In genomic region chr7:108966742-108967362, GRCm38 (mm10) we compare ENCODE assay signal across 9 mouse cellular contexts. TPM values are rescaled to one million over a fixed set of nuclear protein-coding genes. Genes with fewer than 3 reads are reported as not detected.
DNase-seq lines count a peak whose midpoint lies in the region; ATAC-seq and TF ChIP-seq lines count a peak whose summit lies in the region.
"Had no signal": no experiment of that assay in that cellular context is flagged by ENCODE, and none has a peak within 500 bp of the region (broad histone marks: within the 10 kb centered on the region; RNA-seq: fewer than 3 reads in every experiment).

No protein-coding gene starts in this region.

- H3K36me3 ChIP-seq in spleen, adult 2 months (ENCODE audit: control insufficient read depth, insufficient read depth, low read length): no peaks in the 10 kb centered on the region
- no peaks in the 10 kb centered on the region for H3K36me3 ChIP-seq in forebrain, postnatal 0 days (ENCODE audit: insufficient read depth)
- H3K36me3 ChIP-seq in hindbrain, embryonic 14.5 days (replicated peaks; ENCODE audit: control insufficient read depth, insufficient read depth): no peaks in the 10 kb centered on the region
- H3K36me3 ChIP-seq: liver, embryonic 15.5 days had no signal

- peak; percentile 83 for ATAC-seq in forebrain, postnatal 0 days
- ATAC-seq in hindbrain, embryonic 14.5 days (ENCODE audit: low FRiP score): peak; percentile 80

- peak; percentile 67; the same call in 1 of the 2 replicates for TF ChIP-seq CTCF in spleen, adult 2 months (IDR thresholded peaks at IDR 0.05; ENCODE audit: extremely low read depth, insufficient read depth, insufficient read length, insufficient replicate concordance)
- TF ChIP-seq CTCF in forebrain, postnatal 0 days (IDR thresholded peaks at IDR 0.05; ENCODE audit: low read depth): peak; percentile 94

- H3K27ac ChIP-seq in spleen, adult 2 months (ENCODE audit: insufficient read depth, low read length): no peak overlapping the region
- H3K27ac ChIP-seq in forebrain, postnatal 0 days (ENCODE audit: low read depth, low read length): no peak overlapping the region
- no peak overlapping the region for H3K27ac ChIP-seq in hindbrain, embryonic 14.5 days
- H3K27ac ChIP-seq: liver, embryonic 15.5 days had no signal

- no peak for TF ChIP-seq POLR2A in spleen, adult 2 months (IDR thresholded peaks at IDR 0.05; ENCODE audit: low read depth, low read length)

- no peak overlapping the region for H3K4me3 ChIP-seq in spleen, adult 2 months (ENCODE audit: extremely low read depth, insufficient read depth, insufficient read length)
- no peak overlapping the region for H3K4me3 ChIP-seq in forebrain, postnatal 0 days (ENCODE audit: low read depth, low read length)
- H3K4me3 ChIP-seq in hindbrain, embryonic 14.5 days (replicated peaks; ENCODE audit: low read length): no peak overlapping the region
- H3K4me3 ChIP-seq: liver, embryonic 15.5 days had no signal

- no peaks in the 10 kb centered on the region for H3K27me3 ChIP-seq in spleen, adult 2 months (ENCODE audit: control insufficient read depth, insufficient read depth, low read length)
- no peaks in the 10 kb centered on the region for H3K27me3 ChIP-seq in forebrain, postnatal 0 days (ENCODE audit: insufficient read depth, low read length)
- H3K27me3 ChIP-seq in hindbrain, embryonic 14.5 days (ENCODE audit: control insufficient read depth, insufficient read depth, low read length): no peaks in the 10 kb centered on the region
- H3K27me3 ChIP-seq: liver, embryonic 15.5 days had no signal

- no peaks in the 10 kb centered on the region for H3K4me1 ChIP-seq in spleen, adult 2 months (ENCODE audit: control insufficient read depth, insufficient read depth, insufficient read length)
- H3K4me1 ChIP-seq in forebrain, postnatal 0 days (ENCODE audit: insufficient read depth): peaks cover 4% of the 10 kb centered on the region
- H3K4me1 ChIP-seq in hindbrain, embryonic 14.5 days (replicated peaks; ENCODE audit: control insufficient read depth, insufficient read depth, low read length): peaks cover 4% of the 10 kb centered on the region
- H3K4me1 ChIP-seq: liver, embryonic 15.5 days had no signal

- 30% methylated on average over 7 of the region's 7 CpGs for WGBS in spleen, adult 2 months
- WGBS in forebrain, postnatal 0 days: 31% methylated on average over 7 of the region's 7 CpGs
- 27% methylated on average over 7 of the region's 7 CpGs for WGBS in hindbrain, embryonic 14.5 days

- H3K9me3 ChIP-seq in forebrain, postnatal 0 days (ENCODE audit: low read length): no peaks in the 10 kb centered on the region
- H3K9me3 ChIP-seq in hindbrain, embryonic 14.5 days (ENCODE audit: control insufficient read depth, low read length): no peaks in the 10 kb centered on the region
- H3K9me3 ChIP-seq: liver, embryonic 15.5 days had no signal

- no peak overlapping the region for H3K9ac ChIP-seq in forebrain, postnatal 0 days
- no peak overlapping the region for H3K9ac ChIP-seq in hindbrain, embryonic 14.5 days
- H3K9ac ChIP-seq: liver, embryonic 15.5 days had no signal

- DNase-seq in spleen, adult 2 months (ENCODE audit: low read depth in 1 of 2, low spot score in 2 of 2): no peak
- DNase-seq in spleen, adult 12 weeks (ENCODE audit: low spot score): no peak
- peak; percentile 77 to 82 for DNase-seq in cerebellum, adult 18-20 months
- DNase-seq in forebrain, postnatal 0 days: peak; percentile 84
- peak; percentile 82 for DNase-seq in hindbrain, embryonic 14.5 days (ENCODE audit: low spot score)
- DNase-seq in layer of hippocampus, postnatal 10 days (ENCODE audit: low spot score in 2 of 2): peak; percentile 61 to 73
- DNase-seq in lung, postnatal 4 days: peak; percentile 41 to 49
- peak; percentile 62 for DNase-seq in right cerebral cortex, postnatal 25 days

- H3K4me2 ChIP-seq in forebrain, postnatal 0 days (ENCODE audit: low read depth): no peak overlapping the region
- H3K4me2 ChIP-seq in hindbrain, embryonic 14.5 days (replicated peaks): no peak overlapping the region
- H3K4me2 ChIP-seq: liver, embryonic 15.5 days had no signal

RNA-seq across cellular contexts. Expression of gene Tub, which starts 16.7 kb away (rescaled TPM):
- 0.19 and 0.34 TPM in 2 replicates for polyA plus RNA-seq in spleen, adult 2 months (2012; rRNA removed)
- total RNA-seq in forebrain, postnatal 0 days (2014; rRNA removed): 158 and 188 TPM in 2 replicates
- polyA plus RNA-seq in forebrain, postnatal 0 days (2015; fragmentation: Nextera tagmentation; extraction: Ambion mirVana): 30.2 and 39.1 TPM in 2 replicates
- 52.9 and 62.0 TPM in 2 replicates for polyA plus RNA-seq in hindbrain, embryonic 14.5 days (2014; fragmentation: Nextera tagmentation; extraction: Ambion mirVana)
- 100 to 1,000 TPM; 162 to 173 TPM for total RNA-seq in layer of hippocampus, postnatal 10 days (2021)

RNA-seq across cellular contexts. Expression of gene Eif3f, which starts 32.6 kb away (rescaled TPM):
- polyA plus RNA-seq in spleen, adult 2 months (2012; rRNA removed): 142 and 206 TPM in 2 replicates
- total RNA-seq in forebrain, postnatal 0 days (2014; rRNA removed): 118 and 120 TPM in 2 replicates
- polyA plus RNA-seq in forebrain, postnatal 0 days (2015; fragmentation: Nextera tagmentation; extraction: Ambion mirVana): 80.6 and 81.5 TPM in 2 replicates
- 83.1 and 90.8 TPM in 2 replicates for polyA plus RNA-seq in hindbrain, embryonic 14.5 days (2014; fragmentation: Nextera tagmentation; extraction: Ambion mirVana)
- total RNA-seq in layer of hippocampus, postnatal 10 days (2021): 100 to 1,000 TPM; 121 to 130 TPM

RNA-seq across cellular contexts. Expression of gene Nlrp10, which starts 36.9 kb away (rescaled TPM):
- polyA plus RNA-seq in spleen, adult 2 months (2012; rRNA removed): 0.26 and 0.43 TPM in 2 replicates
- 0.05 TPM in 1 of 2 replicates, not detected in the other for total RNA-seq in forebrain, postnatal 0 days (2014; rRNA removed)
- 0.04 and 0.10 TPM in 2 replicates for polyA plus RNA-seq in forebrain, postnatal 0 days (2015; fragmentation: Nextera tagmentation; extraction: Ambion mirVana)
- polyA plus RNA-seq in hindbrain, embryonic 14.5 days (2014; fragmentation: Nextera tagmentation; extraction: Ambion mirVana): not detected in 2 replicates
- under 1 TPM; 0.29 to 0.43 TPM for total RNA-seq in layer of hippocampus, postnatal 10 days (2021)

Comparison
In these comparisons a context has a peak if more than half of its experiments do, and no peak if none do; other contexts are left out.
1. DNase-seq: peak in cerebellum, adult 18-20 months (2 of 2), forebrain, postnatal 0 days (single experiment), hindbrain, embryonic 14.5 days (single experiment), layer of hippocampus, postnatal 10 days (2 of 2), lung, postnatal 4 days (2 of 2) and right cerebral cortex, postnatal 25 days (single experiment); none in spleen, adult 2 months (0 of 2) and spleen, adult 12 weeks (single experiment).
2. RNA of gene Tub, which starts 16.7 kb away (polyA plus RNA-seq): 52.9 to 62.0 TPM in hindbrain, embryonic 14.5 days and 30.2 to 39.1 TPM in forebrain, postnatal 0 days; 0.19 to 0.34 TPM in spleen, adult 2 months; every median in the first group is over 10 times any median in the second.